Mouse (Mus musculus): ENCODE measurements at regions not wholly inside any gene's neighbourhood (a gene's known extent, or its start where the extent isn't known, plus 50 kb on each side); places are given as distances from the start of the nearest gene placed in this dataset.
"Not testable (repeated sequence)": the region's sequence is repeated elsewhere in the genome, so short reads cannot be mapped to it uniquely, and the experiment has no call there.

- not testable (repeated sequence) for DNase-seq
Observed at GRCm38 (mm10) chr10:22460386-22460785, 100.0 kb downstream of the Raet1d start.

DNA sequence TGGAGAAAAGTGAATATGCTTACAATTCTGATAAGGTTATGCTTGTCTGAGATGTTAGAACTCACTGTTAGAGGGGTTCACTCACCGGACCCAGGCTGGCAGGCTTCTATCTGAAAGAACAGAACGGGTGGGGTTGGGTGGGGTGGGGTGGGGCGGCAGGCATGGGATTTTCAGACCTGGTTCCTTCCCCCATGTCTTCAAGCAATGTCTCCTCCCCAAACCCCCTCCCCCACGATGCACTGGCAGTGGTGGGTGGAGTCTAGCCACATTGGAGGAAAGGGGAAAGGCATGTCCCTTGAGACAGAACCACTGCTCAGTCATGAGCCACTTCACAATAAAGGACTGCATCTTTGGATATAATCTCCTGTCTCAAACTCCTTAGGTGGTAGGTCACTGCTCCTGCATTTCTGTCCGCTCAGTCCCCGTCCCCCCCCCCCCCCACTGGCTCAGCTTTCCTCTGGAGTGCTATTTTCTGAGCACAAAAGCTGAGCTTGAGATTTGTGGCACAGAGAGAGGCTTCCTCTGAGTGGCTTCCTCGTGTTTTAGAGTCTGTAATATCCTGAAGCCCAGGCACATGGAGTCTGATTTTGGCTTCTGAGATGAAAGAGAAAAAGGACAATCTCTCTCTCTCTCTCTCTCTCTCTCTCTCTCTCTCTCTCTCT, 100.6 kb downstream of the Raet1d start:
- DNase-seq: not testable (repeated sequence)

DNA sequence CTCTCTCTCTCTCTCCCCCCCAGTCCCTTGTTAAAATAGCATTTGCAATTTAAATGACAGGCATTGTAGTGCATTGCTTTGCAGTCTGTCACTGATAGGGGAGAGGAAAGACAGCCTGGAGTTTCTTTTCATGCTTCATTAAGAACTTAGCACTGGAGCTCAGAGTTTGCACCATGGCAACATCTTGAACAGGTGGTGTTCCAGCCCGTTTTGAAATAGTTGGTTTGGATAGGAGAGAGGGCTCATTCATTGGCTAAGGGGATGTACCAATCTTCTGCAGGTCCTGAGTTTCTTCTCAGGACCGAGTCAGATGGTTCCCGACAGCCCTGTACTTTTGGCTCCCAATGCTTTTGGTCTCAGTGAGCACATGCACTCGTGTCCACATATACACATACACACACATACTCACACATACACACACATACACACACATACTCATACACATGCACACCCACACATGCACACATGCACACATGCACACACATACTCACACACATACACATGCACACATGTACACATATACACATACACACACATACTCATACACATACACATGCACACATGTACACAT, 101.2 kb downstream of the Raet1d start:
- not testable (repeated sequence) for DNase-seq

DNA sequence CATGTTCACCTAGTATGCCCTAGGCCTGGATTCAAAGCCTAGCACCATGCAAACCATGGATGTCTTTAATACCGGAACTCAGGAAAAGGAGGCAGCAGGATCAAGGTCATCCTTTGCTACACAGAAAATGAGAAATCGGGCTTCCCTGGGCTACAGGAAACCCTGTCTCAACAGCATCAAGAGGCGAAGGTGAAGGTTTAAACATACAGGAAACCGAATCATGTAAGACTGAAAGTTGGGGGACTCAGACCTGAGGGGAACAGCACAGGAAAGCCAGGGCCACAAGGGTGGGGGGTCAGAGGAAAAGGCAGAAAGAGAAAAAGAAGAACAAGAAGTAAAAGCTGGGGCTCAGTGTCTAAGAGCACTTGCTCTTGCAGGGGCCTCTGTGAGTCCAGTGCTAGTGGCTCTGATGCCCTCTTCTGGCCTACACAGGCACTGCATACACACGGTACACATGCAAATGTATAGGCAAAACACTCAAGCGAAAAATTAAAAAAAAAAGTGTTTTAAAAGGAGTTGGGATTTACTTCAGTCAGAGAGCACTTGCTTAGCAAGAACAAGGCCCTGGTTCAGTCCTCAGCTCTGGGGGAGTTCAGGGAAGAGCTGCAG, 111.5 kb downstream of the Raet1d start:
- not testable (repeated sequence) for DNase-seq

GRCm38 (mm10) chr10:22479860-22480259, 119.5 kb downstream of the Raet1d start:
- peak; percentile 6 for DNase-seq

- not testable (repeated sequence) for DNase-seq
Observed at GRCm38 (mm10) chr10:22487071-22487470, 126.7 kb downstream of the Raet1d start.

- DNase-seq: not testable (repeated sequence)
Observed at GRCm38 (mm10) chr10:22491806-22492347, 131.5 kb downstream of the Raet1d start.

DNA sequence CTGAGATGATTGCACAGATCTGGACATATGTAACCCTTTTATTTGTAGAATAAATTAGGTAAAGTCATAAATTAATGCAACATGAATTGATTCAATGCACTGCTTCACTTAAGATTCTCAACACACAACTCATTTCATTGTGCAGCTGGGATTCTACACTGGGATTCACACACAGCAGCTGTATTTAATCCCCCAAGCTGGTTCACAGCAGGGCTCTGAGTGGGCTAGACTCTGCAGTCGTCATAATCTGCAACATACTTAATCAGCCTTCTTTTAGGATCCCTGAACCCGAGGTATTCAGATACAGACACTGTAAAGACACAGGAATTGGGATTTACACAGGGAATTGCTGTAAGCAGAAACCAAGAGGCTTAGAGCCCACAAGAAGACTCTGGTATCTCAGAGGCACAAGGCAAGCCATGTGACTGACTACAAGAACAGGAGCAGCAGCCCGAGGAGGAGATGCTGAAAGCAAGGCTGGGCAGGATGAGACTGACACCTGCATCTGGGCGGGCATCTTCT, 135.7 kb downstream of the Raet1d start:
- no peak for DNase-seq

Measured in cerebellum, adult 9-11 months (tissue).